Mouse (Mus musculus) lung, postnatal 36 days (tissue): ENCODE measurements around the gene Ilf2.
A peak's percentile ranks its signal among the peaks of the same experiment; 100 is the strongest.

ENCODE experiments used
- DNase-seq: peaks from one replicate; pipeline ENCODE4 v3.0.0; 2022; ENCODE audit warnings: mixed read lengths

The Ilf2 gene

GRCm38 (mm10) chr3:90512276-90512675, 36.4 kb downstream of the Ilf2 start:
- no peak for DNase-seq

DNA sequence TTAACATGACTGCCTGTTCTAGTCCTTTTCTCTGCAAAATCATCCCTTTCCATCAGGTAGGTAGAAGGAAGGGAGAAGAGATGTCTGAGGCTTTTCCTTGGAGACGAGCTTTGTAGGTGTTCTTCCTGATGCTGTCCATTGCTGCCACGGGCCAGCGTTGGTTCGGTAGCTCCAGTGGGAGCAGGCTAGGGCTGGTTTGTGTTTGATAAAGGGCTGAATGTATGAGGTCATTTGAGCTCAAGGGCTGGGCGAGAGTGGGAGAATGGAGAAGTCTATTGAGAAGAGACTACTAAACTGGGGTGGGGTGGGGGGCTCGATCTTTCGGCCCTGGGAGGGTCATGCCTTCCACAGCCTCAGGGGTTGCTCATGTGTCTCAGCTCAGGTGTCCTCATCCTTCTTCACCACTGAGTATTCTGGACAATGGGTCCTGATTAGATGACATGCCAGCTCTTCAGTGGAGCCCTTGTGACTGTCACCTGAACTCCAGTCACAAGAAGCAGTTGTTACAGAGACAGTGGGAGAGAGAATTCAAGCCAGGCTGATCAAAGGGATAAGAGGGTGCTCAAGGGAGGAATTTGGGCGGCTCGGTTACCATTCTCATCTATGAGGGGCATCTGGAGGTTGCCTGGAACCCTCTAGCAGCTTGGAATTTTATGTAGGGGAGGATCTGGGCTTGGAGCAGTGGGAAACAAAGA, 37.2 kb downstream of the Ilf2 start:
- DNase-seq: no peak

- DNase-seq: peak; percentile 90
Measured at GRCm38 (mm10) chr3:90513796-90514590, 38.1 kb downstream of the Ilf2 start, which contains the start of the genes S100a1 and S100a13. Gene S100a1, minus strand, starts transcription at chr3:90514392. Gene S100a13, plus strand, starts transcription at chr3:90514435.

GRCm38 (mm10) chr3:90514691-90515090, 38.8 kb downstream of the Ilf2 start:
- peak; percentile 88 for DNase-seq

DNA sequence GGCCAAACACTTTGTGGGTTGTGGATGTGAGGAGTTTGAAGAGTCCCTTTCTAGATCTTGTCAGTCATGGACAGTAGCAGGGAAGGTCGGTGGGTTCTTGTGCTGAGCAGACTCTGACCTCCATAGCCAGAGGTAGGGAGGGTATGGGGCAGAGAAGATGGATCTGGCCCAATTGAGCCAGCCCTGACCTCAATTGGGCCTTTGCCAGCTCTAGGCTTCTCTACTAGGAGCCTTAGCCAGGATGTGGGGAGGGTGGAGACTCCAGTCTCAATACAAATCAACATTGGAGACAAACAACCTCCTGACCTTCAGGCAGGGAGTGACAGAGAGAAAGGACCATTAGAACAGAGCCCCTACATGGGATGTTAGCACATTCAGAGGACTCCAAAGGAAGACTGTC, 39.3 kb downstream of the Ilf2 start:
- peak; percentile 85 for DNase-seq

DNA sequence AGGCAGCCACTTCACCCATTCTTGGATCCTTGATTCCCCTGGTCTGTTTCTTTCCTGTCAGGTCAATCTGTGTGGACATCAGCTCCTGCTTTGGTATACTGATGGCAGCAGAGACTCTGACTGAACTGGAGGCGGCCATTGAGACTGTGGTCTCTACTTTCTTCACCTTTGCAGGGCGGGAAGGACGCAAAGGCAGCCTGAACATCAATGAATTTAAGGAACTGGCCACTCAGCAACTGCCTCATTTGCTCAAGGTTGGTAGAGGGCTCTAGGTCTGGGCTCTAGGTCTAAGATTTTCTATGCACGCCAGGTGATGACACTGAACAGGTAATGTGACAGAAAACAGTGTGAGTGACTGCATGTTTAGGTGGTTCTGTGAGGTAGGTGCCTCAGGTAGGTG, 39.9 kb downstream of the Ilf2 start:
- no peak for DNase-seq

DNA sequence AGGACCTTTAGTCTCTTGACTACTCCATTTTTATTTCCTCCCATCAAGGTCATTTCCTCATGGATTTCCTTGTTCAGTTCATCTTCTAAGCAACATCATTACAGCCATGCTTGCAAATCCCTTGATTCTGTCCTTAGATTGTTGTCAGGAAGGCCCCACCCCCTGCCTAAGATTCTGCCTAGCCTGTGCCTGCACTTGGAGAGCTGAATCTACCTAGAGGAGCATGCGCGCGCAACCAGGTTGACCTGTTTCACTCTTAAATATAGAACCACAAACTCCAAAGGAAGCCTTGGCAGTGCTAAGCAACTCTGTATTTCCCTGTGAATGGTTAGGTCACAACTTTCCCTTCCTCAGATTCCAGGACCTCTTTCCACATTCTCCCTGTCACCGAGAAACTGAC, 41.8 kb downstream of the Ilf2 start:
- DNase-seq: no peak

- peak; percentile 88 for DNase-seq
Measured at GRCm38 (mm10) chr3:90525421-90525820, 49.5 kb downstream of the Ilf2 start.

DNA sequence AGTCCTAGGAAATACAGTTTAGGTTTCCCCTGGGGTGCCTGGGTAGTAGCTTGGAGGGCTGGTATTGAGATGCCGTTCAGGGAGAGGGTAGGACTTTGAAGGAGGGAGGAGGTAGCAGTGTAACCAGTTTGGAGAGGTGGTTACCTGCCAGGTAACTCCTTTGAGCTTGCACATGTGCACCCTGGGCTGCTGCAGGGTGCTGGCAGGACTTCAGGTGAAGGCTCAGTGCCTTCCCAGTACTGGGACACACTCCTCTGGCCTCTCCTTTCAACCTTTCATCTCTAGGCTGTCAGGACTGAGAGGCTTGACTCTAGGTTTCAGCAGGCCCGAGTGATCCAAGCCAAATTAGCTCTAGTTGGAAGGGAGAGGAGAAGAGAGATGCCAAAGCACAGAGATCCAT, 50.1 kb downstream of the Ilf2 start:
- DNase-seq: no peak

GRCm38 (mm10) chr3:90526580-90526979, 50.7 kb downstream of the Ilf2 start, which contains the start of gene S100a14:
Gene S100a14, plus strand, starts transcription at chr3:90526856.
- peak; percentile 83 for DNase-seq

DNA sequence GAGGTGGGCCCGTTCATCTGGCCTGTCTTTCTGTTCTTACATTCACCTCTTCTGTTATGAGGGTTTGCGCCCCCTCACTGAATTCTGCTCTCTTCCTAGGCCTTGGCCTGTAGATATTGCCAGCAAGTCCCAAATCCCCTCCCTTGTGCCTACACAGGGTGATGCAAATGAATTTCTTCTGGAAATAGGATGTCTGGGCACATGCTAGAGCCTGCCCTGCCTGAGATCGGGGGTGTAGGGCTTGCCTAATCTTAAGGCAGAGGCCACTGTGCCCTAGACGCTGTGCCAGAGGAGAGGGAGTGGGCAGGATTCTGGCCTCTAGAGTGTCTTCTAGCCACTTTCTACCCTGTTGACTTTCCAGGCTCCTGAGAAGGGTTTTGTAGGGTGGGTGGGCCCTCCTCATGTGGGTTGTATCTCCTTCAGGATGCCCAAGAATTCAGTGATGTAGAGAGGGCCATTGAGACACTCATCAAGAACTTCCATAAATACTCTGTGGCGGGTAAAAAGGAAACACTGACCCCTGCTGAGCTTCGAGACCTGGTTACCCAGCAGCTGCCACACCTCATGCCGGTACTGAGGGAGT, 51.5 kb downstream of the Ilf2 start:
- no peak for DNase-seq

GRCm38 (mm10) chr3:90531713-90532112, 55.8 kb downstream of the Ilf2 start:
- DNase-seq: no peak

DNA sequence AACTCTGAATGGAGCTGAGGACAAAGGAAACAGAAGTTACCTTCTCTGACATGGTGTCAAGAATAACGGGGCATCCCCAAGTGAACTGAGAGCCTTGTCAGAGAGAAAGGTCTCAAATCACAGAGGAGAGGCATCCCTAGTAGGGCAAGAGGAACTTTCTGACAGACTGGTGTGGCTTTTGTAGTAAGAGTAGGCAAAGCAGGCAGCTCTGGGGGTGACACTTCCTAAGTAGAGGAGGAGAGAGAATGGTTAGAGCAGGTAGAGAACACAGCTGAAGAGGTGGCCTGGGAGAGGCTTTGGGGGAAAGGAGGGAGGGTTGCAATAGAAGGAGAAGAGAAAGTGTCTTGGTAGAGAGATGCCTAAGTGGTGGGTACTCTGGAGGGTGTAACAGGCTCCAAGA, 59.5 kb downstream of the Ilf2 start:
- DNase-seq: no peak

DNA sequence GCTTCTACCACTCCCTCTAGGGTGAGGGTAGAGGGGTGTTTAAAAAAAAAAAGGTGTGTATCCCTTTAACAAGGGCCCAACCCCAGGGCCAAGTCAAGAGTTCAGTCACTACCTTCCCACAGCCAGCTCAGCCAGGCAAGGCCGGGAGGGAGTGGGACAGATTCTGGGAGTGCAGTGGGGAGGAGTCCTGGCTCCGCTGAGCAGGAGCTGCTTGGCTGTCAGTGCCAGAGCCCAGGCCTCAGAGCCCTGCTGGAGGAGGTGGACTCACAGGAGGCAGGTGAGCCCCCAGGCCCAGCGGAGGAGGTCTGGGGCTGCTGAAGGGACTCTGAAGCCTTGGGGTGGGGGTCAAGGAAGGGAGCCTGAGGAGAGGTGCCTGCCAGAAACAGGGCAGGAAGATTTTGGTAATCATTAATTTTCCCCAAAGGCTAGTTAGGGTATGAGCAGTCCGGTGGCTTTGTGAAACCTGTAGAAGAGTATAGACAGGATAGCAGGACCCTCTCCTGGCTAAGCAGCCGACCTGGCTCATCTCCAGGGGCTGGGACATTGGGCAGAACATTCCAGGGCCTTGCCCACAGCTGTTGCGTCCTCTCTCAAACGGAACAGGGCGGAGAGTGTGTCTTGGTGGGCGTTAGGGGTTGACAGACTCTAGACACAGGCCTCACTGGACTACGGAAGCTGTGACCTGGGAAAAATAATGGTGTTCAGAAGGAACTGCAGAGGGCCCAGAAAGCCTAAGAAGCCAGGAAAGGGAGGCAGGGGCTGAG, 61.4 kb downstream of the Ilf2 start, which contains the start of gene S100a16:
TSS of gene S100a16 (plus strand) at position 114 of the 764 bp plus-strand sequence.
- DNase-seq: peak; percentile 85

DNA sequence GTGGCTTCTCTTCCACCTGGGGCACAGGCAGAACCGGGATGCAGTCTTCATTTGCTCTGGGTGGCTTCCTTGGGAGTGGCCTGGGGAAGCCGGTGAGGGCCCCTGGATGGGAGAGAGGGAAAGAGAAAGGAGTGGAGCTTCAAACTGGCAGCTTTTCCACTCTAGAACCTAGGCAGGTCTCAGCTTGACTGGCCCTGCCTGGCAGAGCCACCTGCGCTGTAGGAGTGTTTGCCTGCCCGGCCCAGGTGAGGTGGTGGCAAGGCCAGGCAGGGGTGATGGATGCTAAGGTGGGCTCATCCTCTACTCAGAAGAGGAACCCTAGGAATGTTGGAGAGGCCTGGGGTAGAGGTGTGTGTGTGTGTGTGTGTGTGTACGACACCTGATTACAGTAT, 62.0 kb downstream of the Ilf2 start:
- no peak for DNase-seq
